Mouse (Mus musculus) frontal cortex, postnatal 14 days (tissue): ENCODE measurements around the gene Cirbp.

Source experiments
- DNase-seq, 2 experiments: peaks; one replicate each; pipeline ENCODE4 v3.0.0; 2022; ENCODE audit warnings: low spot score in 2 of 2

Cirbp gene

DNA sequence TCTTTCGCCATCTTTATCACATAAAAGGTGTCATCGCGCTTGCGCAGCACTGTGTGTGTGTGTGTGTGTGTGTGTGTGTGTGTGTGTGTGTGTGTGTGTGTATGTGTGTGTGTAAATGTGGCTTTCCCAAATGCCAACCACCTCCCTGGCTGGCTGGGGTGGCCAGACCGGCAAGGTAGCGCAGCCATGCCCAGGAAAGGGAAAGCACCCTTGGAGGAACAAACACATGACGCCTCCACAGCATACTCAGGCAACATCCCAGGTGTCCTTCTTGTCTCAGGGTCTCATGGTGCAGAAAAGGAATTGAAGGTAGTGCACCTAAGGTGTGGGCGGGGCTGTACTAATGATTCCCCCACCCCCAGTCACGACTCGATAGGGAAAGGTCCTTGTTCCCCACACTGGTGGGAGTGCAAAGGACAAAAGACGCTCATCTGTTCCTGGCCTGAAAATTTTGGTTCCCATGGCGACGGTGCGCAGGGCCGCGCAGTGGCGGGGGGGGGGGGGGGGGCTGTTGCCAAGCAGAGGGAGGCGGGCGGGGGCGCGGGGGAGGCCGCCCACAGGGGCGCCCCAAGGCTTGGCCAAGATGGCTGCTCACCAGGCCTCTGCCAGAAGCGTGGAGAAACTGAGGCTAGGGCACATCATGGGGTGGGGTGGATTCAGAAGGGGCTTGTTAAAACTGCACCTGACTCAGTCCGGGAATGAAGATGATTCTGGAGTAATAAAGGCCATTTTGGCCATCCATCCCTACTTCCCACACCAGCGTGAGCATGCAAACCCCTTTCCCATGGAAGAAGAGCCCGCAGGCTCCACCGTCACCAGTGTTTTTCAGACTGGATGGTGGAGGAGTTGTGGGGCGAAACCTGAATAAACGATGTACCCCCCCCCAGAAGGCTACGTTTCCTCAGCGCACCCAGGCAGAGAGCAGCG, 27.9 kb upstream of the Cirbp start:
- DNase-seq, result no peak

DNA sequence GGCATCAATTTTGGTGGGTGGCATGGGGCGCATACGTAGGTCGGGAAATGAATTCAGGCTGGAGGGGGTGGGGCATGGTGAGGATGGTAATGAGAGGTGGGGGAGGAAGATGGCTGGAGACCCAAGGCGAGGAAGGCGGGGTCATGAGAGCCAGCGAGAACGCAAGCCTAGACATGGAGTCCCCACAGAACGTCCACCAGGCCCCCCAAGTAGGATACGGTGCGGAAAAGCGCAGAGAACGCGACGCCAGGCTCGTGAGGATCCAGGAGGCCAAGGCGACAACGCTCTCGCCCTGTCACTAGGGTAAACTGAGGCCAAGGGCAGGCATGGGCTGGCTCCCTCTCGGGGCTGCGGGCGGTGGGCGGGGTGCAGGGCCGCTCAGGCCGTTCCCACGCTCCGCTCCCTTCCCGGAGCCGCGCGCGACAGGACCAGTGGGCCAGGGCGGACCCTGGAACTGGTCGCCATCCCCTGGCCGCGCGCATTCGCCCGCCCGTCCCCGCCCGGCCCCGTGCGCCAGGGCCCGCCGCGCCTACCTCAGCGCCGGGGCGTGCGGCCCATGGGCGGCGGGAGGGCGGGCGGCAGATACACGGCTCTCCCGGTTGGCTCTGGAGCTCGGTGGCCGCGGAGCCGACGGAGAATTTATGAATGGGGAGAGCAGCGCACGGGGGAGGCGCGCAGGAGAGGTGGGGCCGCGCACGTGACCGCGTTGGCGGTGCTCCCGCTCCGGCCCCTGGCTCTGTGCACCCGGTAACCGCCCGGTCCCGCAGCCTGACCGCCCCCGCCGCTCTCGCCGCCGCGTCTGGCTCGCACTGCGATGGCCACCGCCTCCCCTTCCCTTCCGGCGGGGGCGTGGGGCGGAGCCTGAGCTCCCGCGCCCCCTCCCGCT, 27.0 kb upstream of the Cirbp start, which contains the start of gene Atp5d:
Atp5d (plus strand) TSS at position 80 of the 886 bp plus-strand sequence.
- peak in 1 of 2 experiments; percentile 58 for DNase-seq

- no peak for DNase-seq
Measured at GRCm38 (mm10) chr10:80139439-80139775, 26.4 kb upstream of the Cirbp start.

- no peak for DNase-seq
Measured at GRCm38 (mm10) chr10:80139975-80140665, 25.7 kb upstream of the Cirbp start.

DNA sequence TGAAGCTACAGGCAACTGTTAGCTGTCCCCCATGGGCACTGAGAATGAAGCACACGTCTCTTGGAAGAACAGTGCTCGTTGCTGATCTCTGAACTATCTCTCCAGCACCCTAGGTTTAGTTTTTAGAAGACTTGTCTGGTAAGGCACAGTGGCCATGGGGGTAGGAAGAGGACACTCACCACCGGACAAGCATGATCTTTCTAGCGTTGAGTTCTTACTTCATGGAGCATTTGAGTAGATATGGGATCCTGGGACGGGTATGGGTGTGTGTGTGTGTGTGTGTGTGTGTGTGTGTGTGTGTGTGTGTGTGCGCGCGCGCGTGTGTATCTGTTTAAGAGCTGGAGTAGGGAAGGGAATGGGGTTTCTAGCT, 25.1 kb upstream of the Cirbp start, which contains the start of gene Cbarp:
Cbarp (minus strand) TSS at position 170 of the 370 bp plus-strand sequence.
- no peak for DNase-seq

GRCm38 (mm10) chr10:80141243-80141642, 24.5 kb upstream of the Cirbp start:
- peak; percentile 94 to 95 for DNase-seq

- DNase-seq, result peak; percentile 89 to 90
Measured at GRCm38 (mm10) chr10:80141786-80142529, 23.8 kb upstream of the Cirbp start.

GRCm38 (mm10) chr10:80142530-80142925, 23.3 kb upstream of the Cirbp start:
- DNase-seq, result no peak

GRCm38 (mm10) chr10:80143664-80144063, 22.1 kb upstream of the Cirbp start:
- DNase-seq, result no peak

GRCm38 (mm10) chr10:80144159-80144558, 21.6 kb upstream of the Cirbp start:
- no peak for DNase-seq

DNA sequence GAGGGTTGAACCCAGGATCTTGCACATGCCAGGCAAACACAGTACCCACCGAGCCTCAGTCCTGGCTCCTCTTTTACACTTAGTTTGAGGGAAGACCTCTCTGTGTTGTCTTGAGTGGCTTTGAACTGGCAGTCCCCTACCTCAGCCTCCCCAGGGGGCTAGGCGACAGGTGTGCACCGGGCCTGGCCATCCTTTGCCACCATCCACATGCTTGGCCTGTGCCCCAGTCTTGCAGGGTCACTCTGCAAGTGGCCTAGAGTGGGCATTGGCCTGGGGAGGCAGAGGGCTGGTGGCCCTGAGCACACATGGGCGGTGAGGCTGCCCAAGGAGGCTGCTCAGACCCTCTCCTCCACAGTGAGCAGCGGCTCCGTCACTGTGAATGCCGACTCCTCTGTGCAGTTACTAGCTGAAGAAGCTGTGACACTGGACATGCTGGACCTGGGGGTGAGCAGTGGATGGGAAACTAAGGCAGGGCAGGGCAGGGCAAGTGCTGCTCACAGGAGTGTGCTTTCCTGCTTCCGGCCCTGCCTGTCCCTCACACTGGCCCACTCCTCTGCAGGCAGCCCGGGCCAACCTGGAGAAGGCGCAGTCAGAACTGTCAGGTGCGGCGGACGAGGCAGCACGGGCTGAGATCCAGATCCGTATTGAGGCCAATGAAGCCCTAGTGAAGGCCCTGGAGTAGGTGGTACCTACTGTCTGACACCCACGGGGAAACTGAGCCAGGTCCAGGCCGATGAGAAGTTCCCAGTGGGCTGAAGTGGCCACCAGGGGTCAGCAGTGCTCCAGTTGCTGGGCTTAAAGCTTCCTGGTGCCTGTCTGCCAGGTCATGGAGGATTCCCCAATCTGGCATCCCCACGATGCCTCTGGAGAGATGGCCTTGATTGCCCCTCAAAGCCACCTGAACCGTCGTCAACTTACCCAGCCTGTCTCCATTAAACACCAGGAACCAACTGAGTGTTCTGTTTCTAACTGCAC, 20.6 kb upstream of the Cirbp start:
- peak in 1 of 2 experiments; percentile 69 for DNase-seq

GRCm38 (mm10) chr10:80145896-80146295, 19.9 kb upstream of the Cirbp start:
- DNase-seq, result no peak

DNA sequence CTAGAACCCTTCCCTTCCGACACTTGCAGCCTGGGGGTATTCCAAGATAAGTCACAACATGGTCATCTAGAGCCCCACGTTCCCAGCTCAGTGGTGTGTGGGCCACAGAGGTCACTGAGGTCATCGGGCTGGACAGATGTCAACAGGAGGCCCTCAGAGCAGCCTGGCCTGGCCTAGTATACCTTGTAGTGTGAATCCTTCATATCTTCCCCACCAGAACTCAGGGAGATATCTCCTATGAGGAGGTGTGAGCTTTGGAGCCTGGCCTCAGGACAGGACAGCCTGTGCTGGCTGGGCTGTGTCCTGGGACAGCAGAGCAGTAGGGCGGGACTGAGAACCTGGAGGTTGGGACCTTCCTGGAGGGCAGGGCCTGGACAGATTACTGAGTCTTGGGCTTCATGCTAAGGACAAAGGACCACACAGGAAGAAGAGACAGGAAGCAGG, 19.2 kb upstream of the Cirbp start:
- no peak for DNase-seq

GRCm38 (mm10) chr10:80147146-80147718, 18.6 kb upstream of the Cirbp start:
- no peak for DNase-seq

- DNase-seq, result peak in 1 of 2 experiments; percentile 70
Measured at GRCm38 (mm10) chr10:80147719-80148601, 17.8 kb upstream of the Cirbp start, which contains the start of gene Midn. Midn (plus strand) TSS chr10:80148272.

DNA sequence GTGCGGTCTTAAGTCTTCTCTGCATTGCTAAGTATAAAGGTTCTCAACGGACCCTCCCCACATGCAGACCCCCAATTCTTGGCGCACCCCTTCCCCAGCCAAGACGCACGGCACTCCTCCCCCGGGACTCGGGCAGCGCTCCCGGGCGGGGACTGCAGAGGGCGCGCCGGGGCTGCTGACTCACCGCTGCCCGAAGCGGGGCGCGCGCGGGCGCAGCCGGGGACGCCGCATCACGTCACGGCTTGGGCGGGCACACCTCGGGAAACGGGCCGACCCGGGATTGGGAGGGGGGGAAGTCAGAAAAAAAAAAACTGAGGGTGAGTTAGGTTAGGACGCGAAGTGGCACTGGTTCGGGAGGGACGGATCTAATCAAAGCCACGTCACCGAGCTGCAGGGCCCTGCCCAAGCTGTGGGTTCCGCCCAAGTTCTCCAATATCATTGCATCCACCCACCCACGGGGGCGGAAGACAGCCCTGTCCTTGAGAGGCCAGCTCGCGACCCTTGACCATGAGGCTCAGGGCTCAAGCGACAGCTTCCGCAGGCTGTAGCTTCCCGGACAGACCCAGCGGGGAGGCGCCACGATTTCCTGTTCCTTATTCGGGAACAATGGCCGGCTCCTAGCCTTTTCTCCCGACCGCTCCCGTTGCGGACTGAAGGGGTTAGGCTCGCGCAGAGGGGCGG, 17.0 kb upstream of the Cirbp start:
- DNase-seq, result peak; percentile 90

- peak; percentile 98 for DNase-seq
Measured at GRCm38 (mm10) chr10:80149291-80150225, 16.2 kb upstream of the Cirbp start.
